Mouse (Mus musculus) liver, embryonic 11.5 days (tissue): ENCODE data around the gene Ppp4r1. TPM values are rescaled to one million over a fixed set of nuclear protein-coding genes. Genes with fewer than 3 reads are reported as not detected.

Experiments
- polyA plus RNA-seq: library from polyadenylated mRNA; unstranded; fragments of >200 nt; fragmentation: Nextera tagmentation; extraction: Ambion mirVana; gene quantifications from 2 replicates; pipeline ENCODE4 v1.2.1, GENCODE M21; 2014

Gene Ppp4r1
- polyA plus RNA-seq, 1 experiment from 2014 or later = 25.5 TPM

Other genes starting within 250 kb of the Ppp4r1 start
- gene Tmem232, start 241.8 kb upstream of the Ppp4r1 start, polyA plus RNA-seq = not detected in 2 replicates
- gene Vapa, start 169.0 kb upstream of the Ppp4r1 start, polyA plus RNA-seq = 158 and 163 TPM in 2 replicates
- not detected in 2 replicates for gene Txndc2, start 140.4 kb upstream of the Ppp4r1 start, polyA plus RNA-seq
- gene Rab31, start 9.8 kb upstream of the Ppp4r1 start, polyA plus RNA-seq = 16.3 and 17.1 TPM in 2 replicates
- 48.7 and 55.2 TPM in 2 replicates for gene Ralbp1, start 103.2 kb downstream of the Ppp4r1 start, polyA plus RNA-seq
- gene Twsg1, start 168.7 kb downstream of the Ppp4r1 start, polyA plus RNA-seq = 47.3 and 48.4 TPM in 2 replicates